Mouse (Mus musculus): Measurements from ENCODE around the gene Clip2. TPM values are rescaled to one million over a fixed set of nuclear protein-coding genes. Genes with fewer than 3 reads are reported as not detected.
A peak's percentile ranks its signal among the peaks of the same experiment; 100 is the strongest.
"Not testable (repeated sequence)": the region's sequence is repeated elsewhere in the genome, so short reads cannot be mapped to it uniquely, and the experiment has no call there.

Gene Clip2
- polyA plus RNA-seq, 1 experiment from 2014 or later: 1.0 TPM

DNA sequence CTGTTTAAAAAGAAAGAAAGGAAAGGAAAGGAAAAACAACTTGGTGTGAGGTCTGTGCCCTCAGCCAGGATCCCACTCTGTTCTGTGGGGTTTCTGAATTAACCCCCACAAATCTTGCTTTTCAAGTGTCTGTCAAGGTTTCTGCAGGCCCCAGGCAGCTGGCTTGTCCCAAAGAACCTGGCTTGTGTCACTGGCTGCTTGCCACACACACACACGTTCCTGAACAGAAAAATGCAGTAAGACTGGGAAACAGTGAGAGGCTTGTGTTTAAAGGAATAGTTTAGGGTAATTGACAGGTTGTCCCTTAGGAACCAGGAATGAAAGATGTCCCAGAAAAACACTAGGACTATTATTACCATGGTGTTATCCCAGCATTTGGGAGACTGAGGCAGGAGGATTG lies 98.7 kb downstream of the Clip2 start:
- Histone ChIP-seq H3K36me3 (ENCODE audit: control insufficient read depth, insufficient read depth, low read length) (0 out of 2 replicates have a peak, but pooled peaks cover 2% of the 10 kb centered on the region), H3K27me3 (ENCODE audit: control insufficient read depth, insufficient read depth, low read length) (no peaks in the 10 kb centered on the region), H3K9ac (ENCODE audit: low read length) (no peak overlapping the region), H3K4me1 (replicated peaks; ENCODE audit: control insufficient read depth, insufficient read depth) (no peaks in the 10 kb centered on the region), H3K4me2 (replicated peaks; ENCODE audit: low read depth) (no peak overlapping the region), H3K4me3 (ENCODE audit: low read depth, low read length) (no peak overlapping the region), H3K27ac (replicated peaks) (no peak overlapping the region), H3K9me3 (ENCODE audit: control insufficient read depth, low read length) (no peaks in the 10 kb centered on the region)
- DNase-seq (ENCODE audit: low spot score) (no peak), ATAC-seq (ENCODE audit: low FRiP score, low TSS enrichment) (no peak)
- 3% methylated on average over 1 of the region's 1 CpGs for WGBS
- TF ChIP-seq CTCF (IDR thresholded peaks at IDR 0.05; ENCODE audit: low read depth) (no peak), EP300 (optimal IDR thresholded peaks at IDR 0.05) (no peak)

GRCm38 (mm10) chr5:134446755-134447154 lies 105.5 kb downstream of the Clip2 start:
- ATAC-seq (ENCODE audit: low FRiP score, low TSS enrichment); H3K4me1 ChIP-seq (replicated peaks; ENCODE audit: control insufficient read depth, insufficient read depth); H3K27me3 ChIP-seq (ENCODE audit: control insufficient read depth, insufficient read depth, low read length); H3K27ac ChIP-seq (replicated peaks); H3K9me3 ChIP-seq (ENCODE audit: control insufficient read depth, low read length); H3K9ac ChIP-seq (ENCODE audit: low read length); H3K4me3 ChIP-seq (ENCODE audit: low read depth, low read length); DNase-seq (ENCODE audit: low spot score); H3K36me3 ChIP-seq (ENCODE audit: control insufficient read depth, insufficient read depth, low read length); H3K4me2 ChIP-seq (replicated peaks; ENCODE audit: low read depth): not testable (repeated sequence)
- WGBS: 88% methylated on average over 4 of the region's 4 CpGs

DNA sequence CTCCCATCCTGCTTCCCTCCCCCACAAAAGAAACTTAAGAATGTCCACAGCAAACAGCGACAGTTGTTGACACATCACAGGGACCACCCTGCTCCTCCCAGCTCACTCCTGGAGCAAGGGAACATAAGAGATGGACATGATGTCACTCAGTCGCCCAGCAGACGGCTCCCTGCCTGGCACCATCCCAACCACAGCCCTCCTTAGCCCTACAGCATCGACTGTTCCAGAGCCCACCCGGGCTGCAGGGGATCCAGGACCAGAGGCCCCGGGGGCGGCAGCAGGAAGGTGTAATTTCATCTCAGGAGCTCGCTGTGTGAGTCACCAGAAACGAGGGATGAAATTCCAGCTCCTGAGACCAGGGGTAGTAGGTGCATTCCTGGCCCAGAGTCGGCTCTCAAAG lies 106.3 kb downstream of the Clip2 start:
- no peaks in the 10 kb centered on the region for H3K9me3 ChIP-seq (ENCODE audit: control insufficient read depth, low read length)

GRCm38 (mm10) chr5:134445208-134445831 lies 106.9 kb downstream of the Clip2 start:
- Histone ChIP-seq H3K9ac (ENCODE audit: low read length) (no peak overlapping the region), H3K9me3 (ENCODE audit: control insufficient read depth, low read length) (no peaks in the 10 kb centered on the region), H3K4me2 (replicated peaks; ENCODE audit: low read depth) (no peak overlapping the region), H3K27me3 (ENCODE audit: control insufficient read depth, insufficient read depth, low read length) (no peaks in the 10 kb centered on the region), H3K27ac (replicated peaks) (peak overlapping the region; percentile 89), H3K36me3 (ENCODE audit: control insufficient read depth, insufficient read depth, low read length) (0 out of 2 replicates have a peak, but pooled peaks cover 2% of the 10 kb centered on the region), H3K4me3 (ENCODE audit: low read depth, low read length) (no peak overlapping the region), H3K4me1 (replicated peaks; ENCODE audit: control insufficient read depth, insufficient read depth) (peaks cover 11% of the 10 kb centered on the region)
- DNase-seq (ENCODE audit: low spot score) (no peak), ATAC-seq (ENCODE audit: low FRiP score, low TSS enrichment) (0 out of 2 replicates have a peak, but pooled peaks have one; percentile 11)
- WGBS: 25% methylated on average over 10 of the region's 10 CpGs
- TF ChIP-seq EP300 (optimal IDR thresholded peaks at IDR 0.05) (no peak), CTCF (IDR thresholded peaks at IDR 0.05; ENCODE audit: low read depth) (no peak)

More for the DNA sequence above, 106.3 kb downstream of the Clip2 start:
- Histone ChIP-seq H3K4me3 (ENCODE audit: low read depth, low read length) (no peak overlapping the region), H3K4me2 (replicated peaks; ENCODE audit: low read depth) (no peak overlapping the region), H3K27ac (replicated peaks) (peak overlapping the region; percentile 89), H3K4me1 (replicated peaks; ENCODE audit: control insufficient read depth, insufficient read depth) (peaks cover 6% of the 10 kb centered on the region), H3K9ac (ENCODE audit: low read length) (peak overlapping the region; percentile 45; the same call in 1 of the 2 replicates), H3K27me3 (ENCODE audit: control insufficient read depth, insufficient read depth, low read length) (no peaks in the 10 kb centered on the region), H3K36me3 (ENCODE audit: control insufficient read depth, insufficient read depth, low read length) (0 out of 2 replicates have a peak, but pooled peaks cover 2% of the 10 kb centered on the region)
- no peak for DNase-seq (ENCODE audit: low spot score)
- WGBS: 13% methylated on average over 10 of the region's 10 CpGs
- 0 out of 2 replicates have a peak, but pooled peaks have one; percentile 19 for ATAC-seq (ENCODE audit: low FRiP score, low TSS enrichment)
- TF ChIP-seq EP300 (optimal IDR thresholded peaks at IDR 0.05): no peak
- no peak for TF ChIP-seq CTCF (IDR thresholded peaks at IDR 0.05; ENCODE audit: low read depth)

DNA sequence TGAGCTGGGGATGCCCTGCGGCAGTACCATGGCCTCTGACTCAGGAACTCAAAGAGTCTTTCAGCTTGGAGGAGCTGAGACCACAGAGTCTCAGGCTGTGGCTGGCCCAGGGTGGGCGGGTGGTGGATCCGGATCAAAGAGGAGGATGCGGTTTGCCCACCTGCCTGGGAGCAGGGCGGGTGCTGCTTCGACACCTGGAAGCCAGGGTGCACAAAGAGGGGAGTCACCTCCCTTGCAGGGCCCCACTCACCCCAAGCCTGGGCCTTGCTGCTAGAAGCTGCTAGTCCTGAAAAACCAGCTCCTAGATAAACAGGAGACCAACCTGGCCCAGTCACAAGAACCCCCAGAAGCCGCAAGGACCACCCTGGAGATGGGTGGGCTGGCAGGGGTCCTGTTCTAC lies 107.8 kb downstream of the Clip2 start:
- H3K9me3 ChIP-seq (ENCODE audit: control insufficient read depth, low read length): no peaks in the 10 kb centered on the region
- ATAC-seq (ENCODE audit: low FRiP score, low TSS enrichment): peak; percentile 79
- peak overlapping the region; percentile 89 for H3K27ac ChIP-seq (replicated peaks)
- H3K27me3 ChIP-seq (ENCODE audit: control insufficient read depth, insufficient read depth, low read length): no peaks in the 10 kb centered on the region
- DNase-seq (ENCODE audit: low spot score): peak; percentile 75
- H3K36me3 ChIP-seq (ENCODE audit: control insufficient read depth, insufficient read depth, low read length): 0 out of 2 replicates have a peak, but pooled peaks cover under 1% of the 10 kb centered on the region
- no peak overlapping the region for H3K9ac ChIP-seq (ENCODE audit: low read length)
- no peak overlapping the region for H3K4me2 ChIP-seq (replicated peaks; ENCODE audit: low read depth)
- H3K4me3 ChIP-seq (ENCODE audit: low read depth, low read length): no peak overlapping the region
- peaks cover 15% of the 10 kb centered on the region for H3K4me1 ChIP-seq (replicated peaks; ENCODE audit: control insufficient read depth, insufficient read depth)
- 65% methylated on average over 7 of the region's 7 CpGs for WGBS
- TF ChIP-seq EP300 (optimal IDR thresholded peaks at IDR 0.05): peak; percentile 89
- no peak for TF ChIP-seq CTCF (IDR thresholded peaks at IDR 0.05; ENCODE audit: low read depth)

GRCm38 (mm10) chr5:134442066-134442465 lies 110.2 kb downstream of the Clip2 start:
- Histone ChIP-seq H3K9ac (ENCODE audit: low read length) (no peak overlapping the region), H3K9me3 (ENCODE audit: control insufficient read depth, low read length) (no peaks in the 10 kb centered on the region), H3K4me1 (replicated peaks; ENCODE audit: control insufficient read depth, insufficient read depth) (peaks cover 19% of the 10 kb centered on the region), H3K36me3 (ENCODE audit: control insufficient read depth, insufficient read depth, low read length) (no peaks in the 10 kb centered on the region), H3K27ac (replicated peaks) (no peak overlapping the region), H3K27me3 (ENCODE audit: control insufficient read depth, insufficient read depth, low read length) (no peaks in the 10 kb centered on the region), H3K4me2 (replicated peaks; ENCODE audit: low read depth) (no peak overlapping the region), H3K4me3 (ENCODE audit: low read depth, low read length) (no peak overlapping the region)
- TF ChIP-seq EP300 (optimal IDR thresholded peaks at IDR 0.05): no peak
- no peak for TF ChIP-seq CTCF (IDR thresholded peaks at IDR 0.05; ENCODE audit: low read depth)
- no peak for DNase-seq (ENCODE audit: low spot score)
- no peak for ATAC-seq (ENCODE audit: low FRiP score, low TSS enrichment)
- WGBS: 91% methylated on average over 3 of the region's 3 CpGs

Measured in stomach, postnatal 0 days (tissue).